Mouse (Mus musculus) urinary bladder, adult 18-20 months (tissue): ENCODE measurements around the gene Utrn.

Experiments used
- DNase-seq, 2 experiments: peaks; one replicate each; pipeline ENCODE4 v3.0.0; 2022; ENCODE audit warnings: low spot score in 2 of 2, mixed read lengths in 2 of 2

The Utrn gene

DNA sequence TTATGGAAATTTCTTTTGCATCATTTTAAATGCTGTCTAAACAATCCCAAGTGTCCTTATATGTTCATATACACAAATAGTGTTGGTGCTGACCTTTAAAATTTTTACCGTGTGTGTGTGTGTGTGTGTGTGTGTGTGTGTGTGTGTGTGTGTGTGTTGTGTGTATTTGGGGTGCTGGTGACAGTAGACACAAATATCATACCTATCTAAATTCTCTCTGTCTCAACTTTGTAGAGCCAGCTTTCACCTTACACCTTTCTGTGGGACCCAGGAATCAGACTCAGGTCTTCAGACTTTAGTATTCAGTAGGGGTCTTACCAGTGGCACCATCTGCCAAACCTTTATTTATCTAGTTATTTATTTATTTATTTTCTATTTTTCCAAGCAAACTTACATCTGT is 681 bp upstream of the Utrn start:
- no peak for DNase-seq

DNA sequence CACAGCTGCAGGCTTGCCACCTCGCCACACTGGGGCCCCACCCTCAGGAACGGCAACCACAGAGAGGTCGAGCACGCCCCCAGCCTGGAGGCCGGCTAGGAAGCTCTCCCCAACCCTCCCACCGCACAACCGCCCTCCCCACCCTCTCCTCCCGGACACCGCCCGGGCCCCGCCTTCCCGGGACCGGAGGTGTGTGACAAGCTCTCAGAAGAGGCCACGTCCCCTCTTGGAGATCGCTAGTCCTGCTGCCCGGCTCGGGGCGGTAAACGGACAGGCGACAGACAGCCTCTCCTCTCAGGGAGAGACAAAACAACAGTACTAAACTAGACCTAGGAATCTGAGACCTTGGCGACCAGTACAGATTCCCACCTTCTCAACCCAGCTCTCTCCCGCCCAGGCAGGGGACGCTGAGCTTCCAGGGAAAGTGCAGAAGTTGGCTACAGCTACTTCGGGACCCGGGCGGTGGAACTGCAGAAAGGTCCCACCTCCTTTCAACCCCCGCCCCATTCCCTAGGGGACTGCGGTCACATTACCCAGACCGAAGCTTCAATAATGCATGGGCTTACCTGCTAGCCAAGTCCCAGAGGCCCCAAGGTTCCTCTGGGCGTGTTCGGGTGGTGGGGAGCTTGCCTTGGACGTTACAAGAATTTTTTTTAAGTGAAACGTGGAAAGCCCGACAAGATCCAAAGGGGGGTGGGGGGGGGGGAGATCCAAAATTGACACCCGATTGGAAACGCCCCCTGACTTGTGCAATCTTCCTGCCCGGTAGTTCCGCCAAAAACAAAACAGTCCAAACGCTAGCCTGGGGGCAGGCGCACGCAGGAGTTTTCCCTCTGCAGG is 756 bp downstream of the Utrn start:
- peak; percentile 68 to 69 for DNase-seq

DNA sequence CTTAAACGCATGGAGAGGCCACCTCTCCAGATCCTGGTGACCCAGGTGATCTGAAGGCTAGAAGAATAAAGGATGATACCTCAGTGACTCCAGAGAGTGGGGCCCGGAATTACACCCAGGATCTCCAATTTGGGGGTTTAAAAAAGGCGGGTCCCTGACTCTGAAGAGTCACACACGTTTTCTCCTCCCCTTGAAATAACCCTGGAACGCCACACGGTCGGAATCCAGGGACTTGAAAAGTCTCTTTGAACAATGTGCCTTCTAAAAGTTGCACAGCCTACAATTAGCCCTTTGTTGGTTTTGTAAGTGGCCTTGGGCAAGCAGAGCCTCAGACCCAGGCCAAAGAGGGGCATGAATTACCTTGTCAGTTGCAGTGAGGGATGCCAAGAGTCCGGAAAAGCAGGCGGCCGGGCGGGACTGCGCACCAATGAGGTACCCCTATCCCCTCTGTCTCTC is 1.4 kb downstream of the Utrn start:
- DNase-seq = no peak

DNA sequence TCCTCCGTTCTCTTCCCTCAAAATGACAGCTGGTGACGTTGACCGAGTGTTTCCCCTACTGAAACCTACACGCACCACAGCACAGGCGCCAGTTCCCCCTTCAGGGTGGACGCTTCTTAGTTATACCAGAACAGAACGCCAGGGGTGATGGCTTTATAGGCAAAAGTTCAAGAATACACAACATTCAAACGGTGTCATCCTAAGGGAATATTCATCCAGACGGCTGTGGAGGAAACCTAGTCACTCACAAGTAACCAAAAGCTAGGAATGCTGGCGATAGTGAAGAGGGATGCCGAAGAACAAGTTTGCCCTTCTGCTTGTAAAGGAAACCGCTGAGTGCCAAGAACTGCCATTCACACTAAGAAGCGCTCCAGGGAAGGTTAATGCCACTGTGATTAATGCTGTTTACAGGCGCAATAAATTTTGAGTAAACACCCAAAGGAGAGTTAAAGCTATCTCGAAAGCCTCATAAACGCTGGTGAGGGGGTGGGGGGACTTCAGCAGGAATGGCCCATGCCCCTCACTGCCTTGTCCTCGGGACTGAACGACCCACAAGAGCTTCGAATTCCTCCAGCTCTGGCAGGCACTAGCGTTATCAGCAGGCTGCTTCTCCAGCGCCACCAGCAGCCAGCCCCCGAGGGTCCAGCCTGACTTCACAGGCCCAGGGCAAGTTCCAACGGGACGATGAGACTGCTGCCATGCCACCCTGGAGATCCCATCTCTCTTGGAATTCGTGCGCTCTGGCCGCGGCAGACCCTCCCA is 2.0 kb downstream of the Utrn start:
- peak in 1 of 2 experiments; percentile 53 for DNase-seq

DNA sequence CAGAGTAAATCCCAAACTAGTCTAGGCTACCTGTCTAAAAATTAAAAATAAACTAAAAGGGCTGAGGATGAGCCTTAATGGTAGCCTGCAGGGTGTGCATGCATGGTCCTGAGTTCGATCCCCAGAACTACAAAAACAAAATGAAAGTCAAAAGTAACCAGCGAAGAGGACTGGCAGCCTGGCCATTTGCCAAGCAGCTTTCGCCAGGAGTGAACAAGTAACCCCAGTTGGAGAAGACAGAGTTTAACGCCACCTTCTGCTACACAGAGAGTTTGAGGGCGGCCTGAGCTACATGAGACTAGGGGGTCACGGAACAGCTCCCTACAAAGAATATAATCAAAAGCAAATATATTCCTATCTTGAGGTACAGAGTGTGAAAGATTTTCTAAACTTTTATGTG is 4.0 kb downstream of the Utrn start:
- DNase-seq = no peak

DNA sequence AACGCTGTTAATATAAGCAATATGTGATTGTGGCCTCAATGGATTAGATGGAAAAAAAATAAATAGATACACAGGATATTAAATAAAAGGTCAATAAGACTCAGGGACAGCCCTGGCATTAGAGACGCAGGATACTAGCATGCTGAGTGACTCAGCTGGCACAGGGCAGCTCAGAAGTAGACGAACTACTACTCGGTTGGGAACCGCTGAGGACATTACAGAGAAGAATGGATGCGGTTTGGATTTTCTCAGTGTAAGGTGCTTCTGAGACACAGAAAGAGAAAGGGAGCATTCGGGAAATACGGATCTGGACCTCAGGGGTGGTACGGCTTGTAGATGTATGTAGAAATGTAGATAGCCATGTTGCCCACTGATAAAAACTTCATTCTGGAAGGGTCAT is 5.6 kb downstream of the Utrn start:
- no peak for DNase-seq

DNA sequence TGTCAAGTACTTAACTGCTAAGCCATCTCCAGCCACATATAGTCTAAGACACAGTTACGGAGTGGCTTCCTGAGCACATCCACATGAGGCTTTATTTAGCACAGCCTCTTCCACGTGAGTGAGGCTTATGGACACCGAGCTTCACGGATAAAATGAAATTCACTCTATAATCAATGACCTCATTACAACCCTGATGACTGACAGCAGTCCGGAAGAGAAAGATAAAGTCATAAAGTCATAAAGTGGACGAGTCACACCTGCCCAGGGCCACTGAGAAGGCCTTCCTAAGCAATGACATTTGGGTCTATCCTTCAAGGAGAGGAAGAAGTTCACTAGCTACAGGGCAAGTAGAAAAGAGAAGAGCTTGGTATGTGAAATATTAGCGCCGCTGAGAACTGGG is 7.1 kb downstream of the Utrn start:
- DNase-seq = no peak

DNA sequence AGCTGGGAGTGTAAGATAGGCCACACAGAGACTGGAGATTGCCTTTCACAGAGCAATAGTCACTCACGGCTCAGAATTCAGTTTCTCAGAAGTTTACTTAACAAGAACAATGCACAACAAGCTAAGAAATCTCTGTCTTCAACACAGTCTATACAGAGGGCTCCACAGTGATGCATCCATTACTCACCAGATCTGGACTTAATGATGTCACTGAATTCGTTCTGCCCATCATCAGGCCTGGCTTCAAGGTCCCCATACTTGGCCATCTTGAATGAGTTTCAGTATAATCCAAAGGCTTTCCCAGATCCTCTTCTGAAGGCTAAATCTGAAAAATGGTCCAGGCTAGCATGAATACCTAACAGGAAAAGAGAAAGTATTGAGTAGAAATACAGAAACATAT is 7.8 kb downstream of the Utrn start:
- DNase-seq = no peak

DNA sequence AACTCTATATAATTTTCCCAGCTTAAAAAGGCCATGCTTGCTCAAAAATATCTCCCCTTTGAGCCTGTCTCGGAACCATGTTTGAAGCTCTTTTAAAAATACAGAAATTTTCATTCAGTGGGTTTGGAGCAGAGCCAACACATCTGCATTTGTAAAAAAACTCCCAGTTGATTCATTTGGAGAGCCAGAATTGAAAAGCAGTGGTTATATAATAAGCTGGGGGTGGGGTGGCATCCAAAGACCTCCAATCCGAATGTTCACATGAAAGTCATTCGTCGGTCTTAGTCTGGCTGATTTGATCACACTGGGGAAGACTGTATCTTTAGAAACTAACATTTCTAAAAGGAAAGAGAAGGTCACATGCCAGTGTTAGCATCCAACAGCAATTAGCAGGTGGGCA is 8.4 kb downstream of the Utrn start:
- DNase-seq = no peak

DNA sequence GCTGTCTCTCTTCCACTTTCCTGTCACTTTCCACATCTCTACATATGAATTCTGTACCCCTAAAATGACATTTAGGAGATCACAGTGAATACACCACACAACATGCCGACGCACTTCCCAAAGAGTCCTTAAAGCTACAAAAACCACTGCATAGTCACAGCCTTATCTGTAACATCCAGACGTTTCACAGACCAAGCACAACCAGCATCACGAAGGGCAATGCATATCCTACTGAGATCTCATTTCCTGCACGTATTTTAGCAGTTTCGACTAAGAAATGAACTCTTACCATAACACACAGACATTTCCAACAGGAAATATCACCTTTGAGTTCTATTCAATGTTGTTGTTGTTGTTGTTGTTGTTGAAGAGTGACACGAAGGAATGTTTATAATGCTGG is 8.8 kb downstream of the Utrn start:
- no peak for DNase-seq

DNA sequence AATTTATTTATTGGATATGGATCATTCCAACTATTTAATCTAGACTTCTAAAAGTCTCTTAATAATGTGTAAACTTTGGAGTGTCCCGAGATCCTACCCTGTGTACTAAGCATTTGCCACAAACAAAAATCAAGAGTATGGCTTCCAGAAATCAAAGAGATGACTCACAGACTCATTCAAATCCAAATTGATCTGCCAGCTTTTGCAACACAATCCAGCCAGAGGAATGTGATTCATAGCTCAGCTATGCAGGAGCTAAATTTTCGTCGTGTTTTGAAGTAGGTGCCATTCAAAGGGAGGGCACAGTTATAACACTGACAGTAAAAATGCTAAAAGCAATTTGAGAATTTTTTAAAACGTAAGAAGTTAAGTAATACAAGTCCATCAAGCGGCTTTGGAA is 11.1 kb downstream of the Utrn start:
- no peak for DNase-seq

DNA sequence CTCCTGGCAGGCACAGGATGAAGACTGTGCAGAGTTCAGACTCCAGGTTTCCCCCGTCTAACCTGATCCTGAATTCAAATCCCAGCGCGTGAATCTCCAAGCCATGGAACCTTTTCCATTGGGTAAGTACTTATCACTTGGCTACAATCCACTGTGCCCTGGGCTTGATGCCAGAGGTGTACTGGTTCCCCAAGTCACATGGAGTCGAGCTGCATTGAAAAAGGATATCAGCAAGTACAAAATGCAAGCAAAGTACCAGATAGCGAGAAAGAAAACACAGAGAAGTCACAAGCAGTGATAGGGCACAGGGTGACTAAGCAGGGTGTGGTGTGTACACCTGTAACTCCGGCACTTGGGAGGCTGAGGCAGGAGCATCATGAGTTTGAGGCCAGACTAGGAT is 14.9 kb downstream of the Utrn start:
- DNase-seq = no peak

DNA sequence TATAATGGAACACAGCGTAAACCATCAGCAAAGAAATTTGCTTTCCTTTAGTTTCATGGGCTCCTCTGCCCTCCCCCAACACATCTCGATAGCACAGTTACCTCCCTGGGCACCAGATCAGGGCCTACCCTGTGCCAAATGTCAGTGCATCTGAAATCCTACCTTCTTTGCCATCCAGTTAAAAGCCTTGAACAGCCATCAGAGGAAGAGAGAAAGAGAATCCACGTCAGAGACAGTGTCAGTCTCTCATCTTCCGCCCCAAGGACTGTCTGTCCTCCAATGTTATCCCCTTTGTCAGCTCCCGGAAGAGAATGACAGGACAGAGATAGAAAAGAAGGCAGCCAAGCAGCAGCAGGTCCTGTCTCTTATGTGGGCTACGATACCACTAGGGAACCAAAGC is 15.4 kb downstream of the Utrn start:
- no peak for DNase-seq

DNA sequence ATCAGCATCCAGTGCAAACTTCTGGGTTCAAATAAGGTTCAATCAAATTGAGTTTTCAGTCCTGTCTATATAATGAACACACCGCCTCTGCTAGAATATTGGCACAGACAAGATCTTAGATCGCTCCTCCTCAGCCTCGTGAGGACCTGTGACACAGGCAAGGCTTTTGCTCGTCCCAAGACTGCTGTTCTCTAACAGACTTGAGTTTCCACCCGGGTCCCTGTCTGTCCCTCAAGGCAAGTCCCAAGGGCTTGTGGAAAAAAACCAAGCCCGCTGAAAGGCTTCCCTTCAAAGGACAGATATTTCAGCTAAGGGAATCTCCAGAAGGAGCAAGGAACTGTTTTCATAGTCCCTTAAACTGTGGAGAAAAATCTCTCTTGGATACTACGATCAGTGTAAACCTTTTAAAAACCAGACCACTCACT is 16.0 kb downstream of the Utrn start:
- no peak for DNase-seq

DNA sequence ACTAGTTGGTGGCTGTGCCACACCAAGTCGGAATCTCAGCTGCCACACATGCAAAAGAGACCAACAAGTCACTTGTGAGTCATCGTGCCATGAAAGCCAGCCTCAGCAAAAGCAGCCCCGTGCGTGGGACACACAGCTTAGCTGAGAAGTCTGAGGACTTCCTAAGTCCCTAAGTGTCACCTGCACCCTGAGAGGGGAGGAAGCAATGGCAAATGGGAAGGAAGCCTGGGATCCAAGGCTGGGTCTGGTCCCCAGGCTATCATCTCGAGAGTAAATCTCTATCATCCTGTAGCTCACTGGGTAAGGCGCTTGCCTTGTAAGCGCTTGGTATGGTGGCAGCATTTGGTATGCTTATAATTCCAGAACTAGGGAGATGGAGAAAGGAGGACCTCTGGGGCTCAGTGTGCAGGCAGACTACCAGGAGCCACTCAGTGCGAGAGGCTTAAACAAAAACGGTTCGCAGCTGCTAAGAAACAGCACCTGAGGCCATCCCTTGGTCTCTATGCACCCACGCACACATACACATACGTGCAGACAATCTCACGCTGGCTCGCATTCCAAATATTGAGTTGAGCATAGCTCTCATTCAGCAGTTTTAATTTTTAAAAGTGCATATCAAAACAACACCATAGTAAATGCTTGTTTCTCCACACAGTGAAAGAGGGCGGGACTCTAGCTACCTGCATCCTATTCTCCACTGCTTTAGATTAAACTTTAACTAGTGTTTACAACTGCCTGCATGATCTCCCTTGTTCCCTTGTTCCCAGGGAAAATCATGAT is 16.6 kb downstream of the Utrn start:
- no peak for DNase-seq

DNA sequence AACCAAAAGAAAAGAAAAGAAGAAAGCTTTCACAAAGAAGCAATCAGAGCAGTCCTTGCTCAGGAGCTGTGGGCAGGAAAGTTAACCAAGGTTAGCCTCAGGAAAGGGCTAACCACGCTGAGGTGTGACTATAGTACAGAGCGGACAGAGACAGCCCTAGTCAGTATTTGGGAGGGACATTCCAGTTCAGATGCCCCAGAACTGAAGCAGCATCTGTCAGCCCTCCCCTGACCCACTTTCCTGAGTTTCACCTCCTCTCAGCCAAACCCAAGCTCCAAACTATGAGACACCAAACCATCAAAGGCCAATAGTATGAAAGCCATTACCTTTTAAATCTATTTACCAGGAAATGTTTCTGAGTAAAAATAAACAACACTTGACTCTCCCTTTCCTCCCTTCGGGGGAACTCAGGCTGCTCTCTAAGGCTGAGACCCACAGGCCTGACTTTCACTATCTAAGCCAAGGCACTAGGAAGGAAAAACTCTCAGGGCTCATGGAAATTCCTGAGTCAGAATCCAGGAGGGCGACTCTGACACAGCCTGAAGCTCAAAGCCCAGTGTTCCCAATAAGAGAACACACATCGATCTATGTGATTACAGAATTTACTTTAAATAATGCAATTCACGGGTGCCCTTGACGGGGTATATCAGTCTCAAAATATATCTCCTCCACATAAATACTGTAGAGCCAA is 18.2 kb downstream of the Utrn start:
- no peak for DNase-seq

DNA sequence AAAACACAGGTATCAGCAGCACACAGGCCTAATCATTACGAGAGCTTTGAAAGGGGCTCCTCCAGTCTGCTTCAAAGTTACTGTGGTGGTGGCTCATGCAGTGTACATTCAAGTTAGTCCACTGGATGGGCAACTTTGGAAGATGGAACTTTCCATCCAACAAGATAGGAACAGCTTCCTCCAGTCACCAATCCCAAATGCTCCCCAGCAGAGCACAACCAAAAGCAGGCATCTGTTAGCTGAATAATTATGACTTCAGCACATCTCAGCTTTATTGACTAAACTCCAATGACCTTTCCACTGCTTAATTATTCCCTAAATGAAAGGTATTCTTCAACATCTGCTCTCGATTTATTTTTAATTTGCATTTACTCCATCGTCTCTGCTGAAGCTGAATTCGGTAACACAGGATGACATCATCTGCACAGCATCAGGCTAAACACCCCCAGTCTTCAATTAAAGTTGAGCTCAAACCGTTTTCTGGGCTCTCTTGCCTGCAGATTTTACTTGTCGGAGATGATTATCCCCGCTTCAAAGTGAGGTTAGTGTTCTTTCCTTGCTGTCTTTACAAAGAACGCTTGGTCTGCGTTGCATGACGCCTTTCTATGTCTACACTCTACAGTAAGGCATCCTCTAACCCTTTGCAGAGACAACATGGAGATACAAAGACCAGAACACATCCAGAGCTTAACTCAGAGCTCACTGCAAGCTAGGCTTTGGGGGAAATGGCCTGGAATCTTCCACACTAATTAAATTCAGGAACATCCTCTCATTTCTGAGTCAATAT is 20.6 kb downstream of the Utrn start:
- DNase-seq = no peak

DNA sequence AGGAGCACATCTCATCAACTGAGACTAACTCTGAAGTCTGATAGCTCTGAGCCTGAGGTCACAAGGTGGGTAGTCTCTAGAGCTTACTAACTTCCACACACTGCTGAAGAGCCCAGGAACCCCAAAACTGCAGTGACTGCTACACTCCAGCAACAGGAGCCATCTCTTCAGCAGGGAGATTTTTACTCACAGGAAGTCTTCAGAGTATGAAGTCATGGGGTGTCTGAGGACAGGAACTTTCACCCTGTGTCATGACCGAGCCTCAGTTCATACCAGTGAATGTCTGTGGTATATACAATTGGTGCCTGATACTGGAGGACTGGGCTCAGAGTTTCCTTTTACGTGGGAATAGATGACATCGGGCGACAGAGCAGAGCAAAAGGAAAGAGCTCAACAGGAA is 26.6 kb downstream of the Utrn start:
- no peak for DNase-seq

DNA sequence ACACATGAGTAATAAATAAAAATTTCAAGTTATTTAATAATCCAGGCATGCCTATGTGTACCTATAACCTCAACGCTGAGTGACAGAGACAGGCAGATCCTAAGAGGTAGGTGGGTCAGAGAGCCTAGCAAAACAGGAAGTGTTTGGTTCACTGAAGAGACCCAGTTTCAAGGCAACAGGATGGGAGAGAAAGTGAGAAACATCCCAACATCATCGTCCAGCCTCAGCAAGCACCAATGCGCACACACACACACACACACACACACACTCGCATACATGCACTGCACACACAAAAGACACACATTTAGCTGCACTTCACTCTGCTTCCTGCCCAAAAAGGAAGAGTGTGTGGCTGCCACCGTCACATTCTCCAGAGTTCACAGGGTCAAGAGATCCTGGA is 27.7 kb downstream of the Utrn start:
- no peak for DNase-seq

DNA sequence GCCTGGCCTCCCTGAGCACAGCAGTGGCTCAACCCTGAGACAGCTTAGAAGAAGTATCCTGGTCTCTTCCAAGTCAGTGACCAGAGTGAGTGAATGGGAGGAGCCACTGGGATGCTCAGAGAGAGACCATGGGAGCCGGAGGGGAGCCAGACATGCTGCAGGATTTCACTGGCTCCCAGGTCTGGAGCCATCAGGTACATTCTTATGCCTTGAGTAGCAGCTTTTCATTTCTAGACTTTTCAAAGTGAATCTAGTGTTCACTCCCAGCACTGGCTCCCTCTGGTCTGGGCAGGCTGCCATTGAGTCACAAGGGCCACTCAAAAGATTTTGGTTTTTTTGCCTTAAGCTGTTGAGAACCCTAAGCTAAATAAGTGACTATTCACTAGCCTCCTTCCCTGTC is 31.5 kb downstream of the Utrn start:
- no peak for DNase-seq
